Mouse (Mus musculus): ENCODE results near the gene Rbbp4. TPM values are rescaled to one million over a fixed set of nuclear protein-coding genes. Genes with fewer than 3 reads are reported as not detected.

The Rbbp4 gene
- total RNA-seq, 2 experiments from 2014 or later = 115 to 123 TPM

GRCm38 (mm10) chr4:129287472-129287981, 47.6 kb downstream of the Rbbp4 start, which contains the start of gene Sync:
Sync (plus strand) TSS chr4:129287617.
- peak within 1 kb of the TSS; percentile 53 for H3K4me3 ChIP-seq
- no peak for TF ChIP-seq CTCF (IDR thresholded peaks at IDR 0.05)
- intact Hi-C loops (cut with DNase I) = no loop called here
- no peak for DNase-seq (ENCODE audit: extremely low spot score in 1 of 2, low spot score in 2 of 2)
- H3K27ac ChIP-seq = no peak within 1 kb of the TSS

- TF ChIP-seq CTCF (IDR thresholded peaks at IDR 0.05) = no peak; the same call in 1 of the 2 replicates
- intact Hi-C loops (cut with DNase I) = no loop called here
- H3K27ac ChIP-seq = no peak overlapping the region
- peak overlapping the region; percentile 53 for H3K4me3 ChIP-seq
- DNase-seq (ENCODE audit: extremely low spot score in 1 of 2, low spot score in 2 of 2) = no peak
Measured at GRCm38 (mm10) chr4:129286683-129287471, 48.3 kb downstream of the Rbbp4 start.

GRCm38 (mm10) chr4:129286001-129286682, 49.0 kb downstream of the Rbbp4 start:
- Histone ChIP-seq H3K4me3 (no peak overlapping the region; the same call in 1 of the 2 replicates), H3K27ac (no peak overlapping the region)
- no peak for DNase-seq (ENCODE audit: extremely low spot score in 1 of 2, low spot score in 2 of 2)
- intact Hi-C loops (cut with DNase I) = no loop called here
- TF ChIP-seq CTCF (IDR thresholded peaks at IDR 0.05) = no peak

DNA sequence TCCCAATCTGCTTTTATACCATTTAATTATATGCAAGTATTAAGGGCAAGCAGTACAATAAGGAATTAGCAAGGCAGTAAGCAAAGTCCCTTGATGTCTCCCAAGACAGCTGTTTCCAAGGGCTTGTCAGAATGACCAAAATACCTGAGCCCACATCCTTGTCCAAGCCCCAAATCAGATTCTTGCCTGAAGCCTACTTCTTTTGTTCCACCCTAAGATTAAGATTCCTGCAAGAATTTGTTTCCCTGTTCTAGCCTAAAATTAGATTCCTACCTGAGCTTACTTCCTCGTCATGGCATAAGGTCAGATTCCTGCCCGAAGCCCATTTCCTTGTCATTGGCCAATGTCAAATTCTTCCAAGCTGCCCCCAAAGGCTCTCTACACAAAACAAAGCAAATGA, 50.5 kb downstream of the Rbbp4 start:
- Histone ChIP-seq H3K27ac (no peak overlapping the region), H3K4me3 (no peak overlapping the region)
- no peak for TF ChIP-seq CTCF (IDR thresholded peaks at IDR 0.05)

GRCm38 (mm10) chr4:129283226-129283625, 51.9 kb downstream of the Rbbp4 start:
- intact Hi-C loops (cut with DNase I) = no loop called here
- TF ChIP-seq CTCF (IDR thresholded peaks at IDR 0.05) = no peak
- H3K4me3 ChIP-seq = no peak overlapping the region
- DNase-seq (ENCODE audit: extremely low spot score in 1 of 2, low spot score in 2 of 2) = no peak
- H3K27ac ChIP-seq = no peak overlapping the region

More for the DNA sequence above, 50.5 kb downstream of the Rbbp4 start:
- intact Hi-C loops (cut with DNase I) = no loop called here
- no peak for DNase-seq (ENCODE audit: extremely low spot score in 1 of 2, low spot score in 2 of 2)

GRCm38 (mm10) chr4:129282786-129283185, 52.4 kb downstream of the Rbbp4 start:
- no peak for DNase-seq (ENCODE audit: extremely low spot score in 1 of 2, low spot score in 2 of 2)

DNA sequence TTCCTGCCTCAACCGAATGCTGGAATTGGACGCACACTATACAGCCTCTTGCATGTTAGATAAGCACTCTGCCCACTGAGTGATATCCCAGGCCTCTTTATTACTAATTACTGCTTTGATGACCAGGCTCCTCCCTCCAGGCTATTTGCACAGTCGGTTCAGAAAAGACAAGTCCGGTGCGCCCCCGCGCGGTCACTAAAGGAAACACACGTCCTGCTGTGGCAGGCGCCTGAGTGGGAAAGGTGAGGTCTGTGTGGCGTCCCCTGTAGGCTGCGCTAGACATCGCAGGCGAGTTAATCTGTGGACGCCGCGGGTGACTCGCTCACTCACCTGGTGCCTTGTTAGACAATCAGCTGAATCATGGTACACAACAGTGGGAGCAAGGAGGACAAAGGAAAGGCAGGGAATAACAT, 58.7 kb downstream of the Rbbp4 start:
- intact Hi-C loops (cut with DNase I) = loop anchor here (1.0 to 5.0 kb wide), 3 partner anchors 39 to 181 kb away; no protein-coding TSS in a partner anchor
- Histone ChIP-seq H3K4me3 (no peak overlapping the region), H3K27ac (no peak overlapping the region)
- peak; percentile 100 for TF ChIP-seq CTCF (IDR thresholded peaks at IDR 0.05)
- DNase-seq (ENCODE audit: extremely low spot score in 1 of 2, low spot score in 2 of 2) = peak; percentile 90 to 96

More at GRCm38 (mm10) chr4:129282786-129283185, 52.4 kb downstream of the Rbbp4 start:
- Histone ChIP-seq H3K27ac (no peak overlapping the region), H3K4me3 (no peak overlapping the region)
- TF ChIP-seq CTCF (IDR thresholded peaks at IDR 0.05) = no peak
- intact Hi-C loops (cut with DNase I) = no loop called here

DNA sequence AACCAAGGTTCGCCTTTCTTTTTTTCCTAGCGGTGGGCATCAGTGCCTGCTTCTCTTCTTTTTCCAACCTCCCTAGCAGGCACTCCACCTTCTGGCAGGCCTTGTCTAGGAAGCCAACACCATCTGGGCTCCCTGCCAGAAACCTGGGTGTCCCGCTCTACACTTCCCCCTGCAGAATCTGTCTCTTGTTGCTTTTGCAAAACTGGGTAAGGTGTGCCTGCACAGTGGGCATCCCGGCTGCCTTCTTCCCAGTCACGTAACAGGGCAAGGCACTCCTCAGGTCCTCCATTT, 62.5 kb downstream of the Rbbp4 start:
- no peak overlapping the region for H3K4me3 ChIP-seq
- peak; percentile 26 for TF ChIP-seq CTCF (IDR thresholded peaks at IDR 0.05)
- no peak overlapping the region for H3K27ac ChIP-seq
- peak in 1 of 2 experiments; percentile 47 for DNase-seq (ENCODE audit: extremely low spot score in 1 of 2, low spot score in 2 of 2)
- intact Hi-C loops (cut with DNase I) = no loop called here

DNA sequence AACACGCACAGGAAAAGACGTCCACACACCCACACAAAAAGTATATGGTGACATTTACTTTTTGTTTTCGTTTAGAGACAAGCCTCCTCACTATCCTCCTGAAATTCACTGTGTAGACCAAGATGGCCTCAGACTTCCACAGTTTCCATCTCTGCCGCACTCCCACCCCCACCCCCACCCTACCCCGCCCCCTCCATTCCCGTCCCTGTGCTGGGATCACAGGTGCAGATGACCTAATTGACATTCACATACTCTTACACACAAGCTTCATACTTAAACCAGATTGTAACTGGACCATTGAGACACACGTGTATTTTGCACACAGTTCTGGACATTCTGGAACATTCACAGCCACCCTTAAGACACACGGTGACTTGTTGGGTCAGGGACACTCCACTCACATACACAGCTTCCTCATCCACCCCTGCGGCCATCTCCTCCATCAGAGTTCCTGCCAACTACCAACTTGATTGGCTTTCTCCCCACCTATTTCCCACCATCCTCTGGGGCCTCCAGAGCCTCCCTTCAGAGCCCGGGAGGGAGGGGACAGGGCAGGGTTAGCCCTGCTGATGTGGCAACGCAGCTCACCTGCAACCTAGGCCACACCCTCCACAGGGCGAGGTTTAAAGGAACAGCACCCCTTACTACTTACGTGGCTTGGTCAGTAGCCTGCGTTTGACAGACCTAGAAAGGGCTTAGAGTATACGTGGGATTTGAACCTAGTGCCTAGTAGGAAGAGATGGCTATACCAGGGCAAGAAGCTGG, 63.0 kb downstream of the Rbbp4 start:
- DNase-seq (ENCODE audit: extremely low spot score in 1 of 2, low spot score in 2 of 2) = no peak
- Histone ChIP-seq H3K27ac (no peak overlapping the region), H3K4me3 (no peak overlapping the region)
- TF ChIP-seq CTCF (IDR thresholded peaks at IDR 0.05) = no peak
- intact Hi-C loops (cut with DNase I) = no loop called here

- Histone ChIP-seq H3K27ac (no peak overlapping the region), H3K4me3 (no peak overlapping the region)
- no peak for DNase-seq (ENCODE audit: extremely low spot score in 1 of 2, low spot score in 2 of 2)
- intact Hi-C loops (cut with DNase I) = no loop called here
- TF ChIP-seq CTCF (IDR thresholded peaks at IDR 0.05) = no peak
Measured at GRCm38 (mm10) chr4:129268698-129269097, 66.5 kb downstream of the Rbbp4 start.

DNA sequence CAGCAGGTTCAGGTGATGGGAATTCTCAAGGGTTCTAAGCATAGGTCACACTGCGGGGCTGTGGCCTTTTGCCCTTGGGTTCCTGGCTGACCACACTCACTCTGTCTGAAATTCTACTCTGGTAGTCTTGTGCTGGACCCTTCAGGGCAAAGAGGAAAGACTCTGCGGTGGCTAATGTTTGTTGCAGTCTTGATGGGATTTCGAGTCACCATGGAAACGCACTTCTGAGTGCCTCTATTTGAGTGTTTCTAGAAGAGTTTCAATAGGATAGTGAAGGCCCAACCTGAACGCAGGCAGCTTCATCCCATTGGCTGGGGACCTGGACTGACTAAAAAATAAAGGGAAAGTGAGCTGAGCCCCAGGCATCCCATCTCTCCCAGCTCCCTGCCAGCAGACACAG, 68.3 kb downstream of the Rbbp4 start:
- H3K4me3 ChIP-seq = no peak overlapping the region
- DNase-seq (ENCODE audit: extremely low spot score in 1 of 2, low spot score in 2 of 2) = no peak
- no peak overlapping the region for H3K27ac ChIP-seq
- intact Hi-C loops (cut with DNase I) = no loop called here
- TF ChIP-seq CTCF (IDR thresholded peaks at IDR 0.05) = no peak

DNA sequence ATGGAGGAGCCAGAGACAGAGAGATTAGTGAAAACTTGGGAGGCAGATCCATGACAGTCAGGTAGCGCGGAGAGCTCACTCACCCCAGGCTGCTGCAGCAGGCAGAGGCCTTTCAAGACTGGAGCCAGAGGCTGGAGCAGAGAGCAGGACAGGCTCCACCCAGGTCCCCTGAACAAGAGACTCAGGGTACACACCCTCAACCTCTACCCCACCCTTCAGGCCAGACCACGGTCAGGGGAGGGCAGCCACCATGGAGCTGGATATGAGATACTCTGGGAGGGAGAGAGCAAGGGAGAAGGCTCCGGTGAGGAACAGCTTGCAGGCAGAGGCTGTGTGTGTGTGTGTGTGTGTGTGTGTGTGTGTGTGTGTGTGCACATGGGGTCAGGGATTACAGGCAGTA, 69.0 kb downstream of the Rbbp4 start:
- no peak for DNase-seq (ENCODE audit: extremely low spot score in 1 of 2, low spot score in 2 of 2)
- Histone ChIP-seq H3K4me3 (no peak overlapping the region), H3K27ac (no peak overlapping the region)
- intact Hi-C loops (cut with DNase I) = no loop called here
- TF ChIP-seq CTCF (IDR thresholded peaks at IDR 0.05) = no peak
